Mouse (Mus musculus): Measurements from ENCODE around the gene Ttll9. TPM values are rescaled to one million over a fixed set of nuclear protein-coding genes. Genes with fewer than 3 reads are reported as not detected.
A peak's percentile ranks its signal among the peaks of the same experiment; 100 is the strongest.

The Ttll9 gene
- total RNA-seq, 2 experiments from 2014 or later, result 0.79 to 1.5 TPM

DNA sequence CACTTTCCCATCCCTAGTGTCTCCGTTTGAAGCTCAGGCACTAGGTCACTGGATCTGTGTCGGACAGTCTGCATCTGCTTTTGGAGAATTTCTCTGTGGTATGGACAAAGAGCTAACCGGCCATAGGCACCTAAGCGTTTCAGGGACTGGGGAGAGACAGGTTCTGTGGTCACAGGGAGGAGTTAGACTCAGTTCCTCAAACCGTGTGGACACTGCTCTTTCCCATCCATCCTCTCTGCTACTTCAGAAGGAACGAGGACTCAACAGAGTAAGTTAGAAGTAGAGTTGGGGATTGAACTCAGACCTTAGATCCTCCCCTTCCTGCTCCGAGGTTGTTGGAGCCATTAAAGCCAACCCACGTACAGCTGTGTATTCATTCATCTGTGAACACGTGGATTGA is 89.3 kb downstream of the Ttll9 start:
- Histone ChIP-seq H3K27ac (no peak overlapping the region), H3K4me3 (no peak overlapping the region)
- TF ChIP-seq CTCF (conservative IDR thresholded peaks at IDR 0.05), result no peak
- no peak for DNase-seq (ENCODE audit: low spot score in 2 of 2)

DNA sequence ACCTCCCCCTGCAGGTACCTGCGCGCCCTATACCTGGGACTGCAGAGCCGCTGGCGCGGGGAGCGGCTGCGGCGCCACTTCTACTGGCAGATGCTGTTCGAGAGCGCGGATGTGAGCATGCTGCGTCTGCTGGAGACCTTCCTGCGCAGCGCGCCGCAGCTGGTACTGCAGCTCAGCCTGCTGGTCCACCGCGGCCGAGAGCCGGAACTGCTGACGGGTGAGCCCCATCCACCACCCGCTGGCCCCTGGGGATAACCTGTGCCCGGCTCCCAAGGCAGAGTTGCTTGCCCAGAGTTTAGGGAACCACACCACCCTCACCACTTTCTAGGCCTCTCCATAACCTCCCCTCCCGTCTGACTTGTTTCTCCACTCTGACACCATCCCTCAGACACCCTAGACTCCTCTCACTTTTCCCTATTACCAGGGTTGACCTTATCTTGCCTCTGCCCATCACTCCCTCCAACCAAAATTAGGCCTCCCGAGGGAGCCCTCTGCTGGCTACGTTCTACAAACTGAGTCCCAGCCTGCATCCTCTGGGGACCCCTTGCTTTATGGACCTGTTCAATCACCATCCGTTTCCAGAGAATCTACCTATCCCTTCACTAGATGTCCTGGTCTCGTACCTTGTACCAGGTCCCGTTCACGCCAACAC is 90.5 kb downstream of the Ttll9 start:
- Histone ChIP-seq H3K27ac (no peak overlapping the region), H3K4me3 (no peak overlapping the region)
- no peak for DNase-seq (ENCODE audit: low spot score in 2 of 2)
- TF ChIP-seq CTCF (conservative IDR thresholded peaks at IDR 0.05), result peak; percentile 65

DNA sequence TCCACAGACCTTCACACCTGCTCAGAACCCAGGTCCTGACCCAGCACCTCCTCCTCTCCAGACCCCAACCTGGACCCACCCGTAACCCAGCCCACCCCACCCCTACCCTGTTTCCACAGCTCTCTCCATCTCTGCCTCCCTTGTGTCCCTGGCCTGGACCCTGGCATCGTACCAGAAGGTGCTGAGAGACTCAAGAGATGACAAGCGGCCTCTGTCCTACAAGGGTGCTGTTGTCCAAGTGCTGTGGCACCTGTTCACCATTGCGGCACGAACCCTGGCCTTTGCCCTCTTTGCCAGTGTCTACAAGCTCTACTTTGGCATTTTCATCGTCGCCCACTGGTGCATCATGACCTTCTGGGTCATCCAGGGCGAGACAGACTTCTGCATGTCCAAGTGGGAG is 91.6 kb downstream of the Ttll9 start:
- Histone ChIP-seq H3K27ac (no peak overlapping the region), H3K4me3 (no peak overlapping the region)
- DNase-seq (ENCODE audit: low spot score in 2 of 2), result no peak
- TF ChIP-seq CTCF (conservative IDR thresholded peaks at IDR 0.05), result no peak

DNA sequence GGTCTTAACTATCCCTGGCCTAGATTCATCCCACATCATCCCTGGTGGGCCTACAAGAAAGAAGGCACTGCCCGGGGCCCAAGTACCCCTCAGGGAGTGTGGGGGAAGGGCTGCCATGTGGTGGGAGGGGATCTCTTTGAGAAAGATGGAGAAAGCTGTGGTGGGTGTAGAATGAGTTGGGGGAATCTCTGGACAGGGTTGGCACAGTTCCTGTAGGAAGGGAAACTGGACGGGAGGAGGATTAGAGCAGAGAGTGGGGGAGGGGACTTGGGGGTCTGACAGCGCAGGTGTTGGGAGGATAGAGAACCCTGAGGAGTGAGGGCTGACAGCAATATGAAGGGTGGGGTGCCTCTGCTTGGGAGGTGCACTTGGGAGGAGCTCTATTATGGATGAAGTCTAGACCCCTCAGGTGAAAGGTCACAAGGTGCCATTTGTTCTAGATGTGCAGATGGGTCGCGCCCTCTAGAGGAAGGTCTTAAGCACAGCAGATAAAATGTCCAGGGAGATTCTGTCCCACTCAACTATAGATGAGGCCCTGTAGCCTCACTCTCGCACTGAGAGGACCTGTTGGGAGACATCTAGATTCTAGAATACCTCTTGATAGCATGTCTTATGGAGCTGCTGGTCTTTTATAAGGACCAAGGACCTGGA is 93.1 kb downstream of the Ttll9 start:
- Histone ChIP-seq H3K4me3 (no peak overlapping the region), H3K27ac (no peak overlapping the region)
- DNase-seq (ENCODE audit: low spot score in 2 of 2), result no peak
- TF ChIP-seq CTCF (conservative IDR thresholded peaks at IDR 0.05), result peak; percentile 66

Other genes with a start within 250 kb of the Ttll9 start
- 10 to 100 TPM; 23.5 to 25.4 TPM for gene Id1, start 226.2 kb upstream of the Ttll9 start, total RNA-seq (2021)
- 1 to 10 TPM; 1.4 to 1.6 TPM for gene Cox4i2, start 208.3 kb upstream of the Ttll9 start, total RNA-seq (2021)
- 100 to 1,000 TPM; 129 to 134 TPM for gene Bcl2l1, start 130.8 kb upstream of the Ttll9 start, total RNA-seq (2021)
- gene Tpx2, start 114.5 kb upstream of the Ttll9 start, total RNA-seq (2021), result 1 to 10 TPM; 2.0 to 2.2 TPM
- not detected for gene Mylk2, start 51.1 kb upstream of the Ttll9 start, total RNA-seq (2021)
- gene Foxs1, start 29.3 kb upstream of the Ttll9 start, total RNA-seq (2021), result under 1 TPM; 0.37 to 0.84 TPM
- 10 to 100 TPM in 1 of 2 experiments, 1 to 10 TPM in 1; 9.3 to 11.9 TPM for gene Dusp15, start 10.8 kb upstream of the Ttll9 start, total RNA-seq (2021)
- gene Pdrg1, start 52.9 kb downstream of the Ttll9 start, total RNA-seq (2021), result 10 to 100 TPM; 37.0 to 41.7 TPM
- 1 to 10 TPM; 2.0 TPM for gene Xkr7, start 69.4 kb downstream of the Ttll9 start, total RNA-seq (2021)
- 1 to 10 TPM; 4.9 to 6.6 TPM for gene Ccm2l, start 103.5 kb downstream of the Ttll9 start, total RNA-seq (2021)
- gene Hck, start 146.0 kb downstream of the Ttll9 start, total RNA-seq (2021), result 1 to 10 TPM; 1.9 to 2.2 TPM
- gene Tm9sf4, start 198.8 kb downstream of the Ttll9 start, total RNA-seq (2021), result 100 to 1,000 TPM in 1 of 2 experiments, 10 to 100 TPM in 1; 96.8 to 101 TPM